Mouse (Mus musculus) cerebellum, postnatal 14 days (tissue): Measurements from ENCODE around the gene Styx.
"Not testable (repeated sequence)": the region's sequence is repeated elsewhere in the genome, so short reads cannot be mapped to it uniquely, and the experiment has no call there.

ENCODE experiments used
- DNase-seq, 2 experiments: peaks; one replicate each; pipeline ENCODE4 v3.0.0; 2021; ENCODE audit warnings: mixed read lengths in 2 of 2

Styx gene

DNA sequence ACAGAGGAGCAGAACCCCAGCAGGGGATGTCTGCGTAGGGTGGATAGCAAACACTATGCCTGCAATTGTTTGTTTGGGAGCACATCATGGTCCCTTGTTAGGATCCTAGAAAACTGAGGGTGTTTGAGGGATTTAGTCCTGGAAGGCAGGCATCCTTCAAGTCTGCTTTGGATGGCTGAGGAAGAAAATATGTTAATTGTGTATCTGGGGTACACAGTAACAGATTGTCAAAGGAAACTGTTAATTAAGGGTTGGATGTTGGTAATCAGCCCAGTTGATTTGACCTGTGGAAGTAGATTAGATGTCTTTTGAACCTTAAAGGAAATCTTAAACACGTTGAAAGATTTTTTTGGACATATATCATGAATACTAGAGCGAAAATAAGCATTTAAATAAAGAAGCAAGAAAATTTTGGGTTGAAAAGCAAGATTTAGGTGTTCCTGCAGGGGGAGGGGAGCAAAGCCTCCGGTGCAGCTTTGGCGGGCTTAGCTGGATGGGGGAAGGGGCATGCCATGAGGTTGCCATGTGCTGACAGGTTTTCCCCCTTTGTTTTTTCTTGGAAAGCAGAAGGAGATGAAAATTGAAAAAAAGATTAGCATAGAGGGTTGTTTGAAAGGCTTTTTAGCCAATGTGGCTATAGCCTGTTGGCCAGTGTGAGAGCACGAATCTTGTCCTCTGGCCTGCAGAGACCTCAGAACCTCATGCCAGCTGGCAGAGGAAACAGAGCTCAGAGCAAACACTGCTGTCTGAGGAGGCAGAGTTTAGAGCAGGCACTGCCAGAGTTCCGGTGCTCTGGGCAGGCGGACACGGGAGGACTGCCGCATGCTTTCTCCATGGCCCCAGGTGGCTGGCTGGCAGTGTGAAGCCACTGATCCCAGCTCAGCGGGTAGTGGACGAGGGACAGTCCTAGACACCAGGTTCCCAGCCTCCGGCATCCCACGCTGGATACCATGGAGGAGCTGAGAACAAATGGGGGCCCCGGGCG, 13.6 kb downstream of the Styx start:
- peak; percentile 83 to 84 for DNase-seq

DNA sequence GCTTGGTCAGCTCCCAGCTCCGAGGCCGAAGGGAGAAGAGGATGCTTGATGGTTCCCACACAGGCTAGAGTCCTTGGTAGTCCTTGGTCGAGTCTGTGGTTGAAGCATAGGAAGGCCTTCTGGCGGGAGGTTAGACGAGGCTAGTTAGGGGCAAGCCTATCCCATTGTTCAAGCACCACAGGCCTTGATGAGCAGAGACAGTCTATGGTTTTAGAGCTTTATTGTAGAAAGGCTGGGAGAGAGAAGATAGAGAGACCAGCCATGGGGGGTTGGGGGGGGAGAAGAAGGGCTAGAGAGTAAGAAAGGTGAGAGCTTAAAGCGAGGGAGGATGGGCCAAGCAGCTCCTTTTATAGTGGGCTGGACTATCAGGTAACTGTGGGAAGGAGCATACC, 14.3 kb downstream of the Styx start:
- DNase-seq = no peak

DNA sequence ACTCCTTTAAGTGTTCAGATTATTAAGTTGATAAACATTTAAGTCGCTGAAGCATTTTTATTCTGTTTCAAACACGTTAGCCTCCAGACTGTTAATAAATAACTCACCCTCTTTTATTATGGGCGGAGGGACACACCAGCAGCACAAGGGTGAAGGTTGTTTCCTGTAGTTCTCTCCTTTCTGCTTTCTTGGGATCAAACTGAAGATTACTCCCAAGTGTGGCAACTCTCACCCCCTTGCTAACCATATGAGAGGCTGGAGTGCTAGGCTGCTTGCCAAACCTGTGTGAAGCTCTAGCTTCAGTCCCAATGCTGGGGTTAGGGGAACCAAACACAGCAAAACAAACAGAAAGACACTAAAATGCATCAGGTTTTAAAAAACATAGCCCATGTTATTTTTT, 27.9 kb downstream of the Styx start:
- no peak for DNase-seq

DNA sequence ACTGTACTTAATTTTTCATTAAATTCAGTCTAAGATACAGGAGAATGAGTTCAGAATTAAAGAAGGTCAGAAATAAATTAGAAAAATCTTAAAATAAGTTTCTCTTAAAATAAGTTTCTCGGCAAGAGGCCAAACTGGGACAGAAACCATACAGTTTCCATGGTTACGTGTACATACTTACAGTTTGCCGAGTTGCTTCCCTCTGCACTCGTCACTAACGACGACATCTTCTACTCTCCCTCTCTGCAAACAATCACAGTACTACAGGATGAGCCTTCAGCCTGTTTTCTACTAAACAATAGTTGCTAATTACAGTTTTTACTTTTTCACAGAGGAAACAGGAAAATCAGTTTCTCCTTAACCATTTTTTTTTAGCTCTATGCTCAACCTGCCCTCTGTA, 29.9 kb downstream of the Styx start:
- DNase-seq = no peak

DNA sequence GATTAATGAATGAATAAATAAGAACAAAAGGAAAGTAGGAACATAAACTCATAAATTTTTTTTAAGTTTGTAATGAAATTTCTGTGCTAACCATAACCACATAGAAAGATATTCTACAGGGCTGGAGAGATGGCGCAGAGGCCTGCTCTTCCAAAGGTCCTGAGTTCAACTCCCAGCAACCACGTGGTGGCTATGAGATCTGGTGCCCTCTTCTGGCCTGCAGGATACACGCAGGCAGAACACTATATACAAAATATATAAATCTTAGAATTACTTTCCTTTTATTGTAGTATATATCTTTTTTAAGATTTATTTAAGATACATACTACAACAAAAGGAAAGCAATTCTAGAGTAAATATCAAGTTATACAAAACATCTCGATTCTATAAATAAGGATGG, 32.0 kb downstream of the Styx start:
- no peak for DNase-seq

DNA sequence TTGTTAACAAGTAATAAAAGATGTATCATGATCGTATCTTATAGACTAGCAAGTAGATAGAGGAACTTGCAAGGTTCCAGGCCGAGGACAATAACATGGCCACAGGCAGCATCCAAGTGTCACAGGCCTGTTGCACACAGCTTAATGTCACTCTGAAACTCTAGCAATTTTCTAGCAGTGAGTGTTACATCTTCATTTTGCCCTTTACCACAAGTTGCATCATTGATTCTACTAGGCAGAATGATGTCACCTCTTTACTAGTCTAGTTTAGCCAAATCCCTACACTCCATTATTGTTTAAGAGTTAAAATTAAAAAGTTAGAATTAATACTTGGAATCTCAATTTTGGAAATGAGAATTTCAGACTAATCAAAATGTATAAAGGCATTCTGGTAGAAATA, 34.7 kb downstream of the Styx start:
- no peak for DNase-seq

DNA sequence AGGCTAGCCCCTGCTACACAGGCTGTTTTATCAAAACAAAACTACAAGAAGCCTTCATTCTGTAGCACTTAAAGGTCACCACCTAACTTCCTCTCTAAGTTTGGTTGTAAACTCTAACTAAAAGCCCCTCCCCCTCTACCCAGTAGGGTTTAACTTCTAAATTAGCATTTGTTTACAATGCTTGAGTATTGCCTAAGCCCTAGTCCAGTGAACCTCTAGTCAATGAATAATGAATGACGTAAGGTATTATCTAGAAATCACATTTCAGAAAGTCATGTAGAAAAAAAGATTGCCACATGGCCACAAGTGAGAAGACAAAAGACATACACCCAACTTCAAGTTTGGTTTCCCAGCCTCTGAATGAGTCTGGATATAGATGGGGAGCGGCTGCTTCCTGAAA, 36.6 kb downstream of the Styx start:
- DNase-seq = no peak

DNA sequence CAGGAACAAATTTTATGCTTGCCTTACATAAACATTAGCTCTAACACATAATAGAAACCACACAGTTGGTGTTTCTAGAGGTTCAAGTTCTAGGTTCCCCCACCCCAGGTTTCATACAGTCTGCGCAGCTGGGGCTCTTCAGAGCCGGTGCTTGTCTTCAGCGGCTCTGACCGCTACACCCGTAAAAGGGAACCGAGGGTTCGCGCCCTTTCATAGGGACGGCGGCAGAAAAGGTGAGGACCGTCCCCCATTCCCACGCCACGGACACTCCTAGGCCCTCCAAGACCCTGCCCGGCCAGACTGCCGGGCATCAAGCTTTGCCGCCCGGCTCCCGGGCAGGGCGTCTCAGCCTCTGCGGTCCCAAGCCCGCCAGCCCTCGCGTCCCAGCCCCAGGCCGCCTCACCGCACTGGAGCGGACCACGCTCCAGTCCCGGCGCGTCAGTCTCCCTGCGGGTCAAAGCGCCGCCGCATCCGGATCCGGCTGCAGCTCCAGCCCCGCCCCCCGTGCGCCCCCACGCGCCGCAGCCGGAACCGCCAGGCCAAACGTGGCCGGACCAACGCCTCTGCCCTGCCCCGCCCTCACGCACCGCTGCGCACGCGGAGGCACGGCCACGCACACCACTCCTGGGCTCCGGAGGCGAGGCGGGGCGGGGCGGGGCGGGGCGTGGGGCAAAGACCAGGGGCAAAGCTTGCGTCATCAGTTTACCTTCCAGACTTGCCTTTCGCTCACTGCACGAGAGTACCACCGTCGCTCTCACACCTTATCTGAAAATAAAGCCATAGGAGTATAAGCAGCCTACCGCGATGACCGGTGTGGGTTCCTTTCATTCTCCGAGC, 37.7 kb downstream of the Styx start:
- peak; percentile 97 for DNase-seq

DNA sequence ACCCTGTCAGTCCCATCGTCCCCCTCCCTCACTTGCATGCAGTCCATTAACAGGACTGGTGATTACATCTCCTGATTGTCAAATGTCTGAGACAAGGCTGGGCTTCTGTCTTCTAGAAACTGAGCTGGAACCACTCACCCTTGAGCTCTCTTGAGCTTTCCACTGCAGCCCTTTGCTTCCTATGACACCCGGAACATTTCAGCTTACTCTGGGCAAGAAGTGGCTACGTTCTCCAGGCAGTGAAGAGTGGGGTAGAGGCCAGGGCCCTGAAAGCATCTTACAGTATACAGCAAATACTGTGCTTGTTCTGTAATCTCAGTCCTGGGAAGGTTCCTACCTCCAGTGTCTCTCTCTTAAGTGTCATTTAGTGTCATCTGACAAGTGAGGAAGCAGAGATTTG, 38.3 kb downstream of the Styx start:
- DNase-seq = no peak

DNA sequence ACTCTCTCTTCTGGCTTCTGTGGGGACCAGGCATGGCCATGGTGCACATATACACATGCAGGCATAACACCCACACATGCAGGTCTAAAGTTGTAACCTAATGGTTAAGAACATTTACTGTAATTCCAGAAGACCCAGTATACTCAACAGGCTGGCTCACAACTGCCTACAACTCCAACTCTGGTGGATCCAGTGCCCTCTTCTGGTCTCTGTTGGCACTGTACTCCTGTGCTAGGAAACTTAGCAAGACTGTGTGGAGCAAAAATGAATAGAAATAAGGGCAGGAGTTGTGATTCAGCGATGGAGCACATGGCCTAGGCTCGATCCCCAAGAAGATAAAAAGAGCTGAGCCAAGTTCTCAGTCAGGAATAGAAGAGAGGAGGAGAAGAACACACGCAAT, 48.9 kb downstream of the Styx start:
- DNase-seq = no peak

DNA sequence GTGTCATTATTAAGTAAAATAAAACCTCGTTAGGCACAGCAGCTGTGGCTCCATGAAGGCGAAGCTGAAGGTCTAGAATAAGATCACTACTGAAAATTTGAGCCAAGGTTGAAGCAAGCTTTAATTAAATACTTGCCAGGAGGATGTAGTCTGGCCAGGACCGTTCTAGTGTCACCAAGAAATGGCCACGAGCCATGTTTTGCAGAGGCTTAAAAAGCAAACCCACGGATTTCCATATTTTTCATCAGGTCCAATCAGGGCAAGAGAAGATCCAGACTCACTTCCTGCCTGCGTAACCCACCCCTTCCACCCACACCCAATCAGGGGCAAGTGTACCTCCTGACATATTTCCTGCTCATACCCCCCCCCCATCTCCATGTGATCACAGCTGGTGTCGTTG, 52.8 kb downstream of the Styx start:
- no peak for DNase-seq

DNA sequence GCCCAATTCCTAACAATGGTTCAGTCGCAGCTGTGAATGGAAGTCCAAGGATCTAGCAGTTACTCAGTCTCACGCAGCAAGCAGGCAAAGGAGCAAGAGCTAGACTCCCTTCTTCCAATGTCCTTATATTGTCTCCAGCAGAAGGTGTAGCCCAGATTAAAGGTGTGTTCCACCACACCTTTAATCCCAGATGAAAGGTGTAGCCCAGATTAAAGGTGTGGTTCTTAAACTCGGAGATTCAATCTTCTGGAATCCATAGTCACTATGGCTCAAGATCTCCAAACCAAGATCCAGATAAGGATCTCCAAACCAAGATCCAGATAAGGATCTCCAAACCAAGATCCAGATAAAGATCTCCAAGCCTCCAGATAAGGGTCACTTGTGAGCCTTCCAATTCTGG, 53.9 kb downstream of the Styx start, which contains the start of gene Gnpnat1:
Gnpnat1 (minus strand) TSS at position 101 of the 400 bp plus-strand sequence.
- not testable (repeated sequence) for DNase-seq

DNA sequence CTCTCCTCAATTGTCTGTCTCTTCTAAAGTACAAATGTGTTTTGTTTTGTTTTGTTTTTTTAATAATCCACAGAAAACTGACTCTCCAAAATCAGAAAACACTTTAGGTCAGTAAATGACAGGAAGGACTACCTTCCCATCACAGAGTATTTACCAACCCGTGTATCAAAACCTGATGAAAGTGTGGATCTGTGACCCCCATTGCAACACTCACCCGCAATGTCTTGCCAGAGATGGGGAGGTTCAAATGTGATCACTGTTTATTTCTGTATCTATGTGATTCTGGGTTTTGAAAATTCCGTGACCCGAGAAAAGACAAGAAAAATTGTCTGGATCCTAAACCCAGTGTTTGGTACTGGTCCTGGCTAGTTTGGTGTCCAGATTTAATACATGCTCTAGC, 65.4 kb downstream of the Styx start:
- no peak for DNase-seq

DNA sequence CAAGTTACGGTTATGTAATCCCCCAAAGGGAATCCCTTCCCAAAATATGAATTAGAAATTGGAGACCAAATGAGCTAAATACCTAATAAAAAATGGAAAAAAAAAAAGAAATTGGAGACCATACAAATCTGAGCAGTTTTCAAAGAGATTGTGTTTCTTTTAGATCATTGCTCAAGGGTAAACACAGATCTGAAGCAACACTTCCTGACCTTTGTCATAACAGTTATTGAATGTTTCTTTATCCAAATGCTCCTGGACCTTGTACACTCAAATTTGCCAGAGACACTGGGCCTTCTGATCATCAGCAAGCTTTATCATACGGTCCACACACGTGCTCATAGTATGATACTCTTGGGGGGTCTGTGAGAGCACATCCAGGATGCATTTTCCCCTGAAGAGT, 67.7 kb downstream of the Styx start:
- no peak for DNase-seq

DNA sequence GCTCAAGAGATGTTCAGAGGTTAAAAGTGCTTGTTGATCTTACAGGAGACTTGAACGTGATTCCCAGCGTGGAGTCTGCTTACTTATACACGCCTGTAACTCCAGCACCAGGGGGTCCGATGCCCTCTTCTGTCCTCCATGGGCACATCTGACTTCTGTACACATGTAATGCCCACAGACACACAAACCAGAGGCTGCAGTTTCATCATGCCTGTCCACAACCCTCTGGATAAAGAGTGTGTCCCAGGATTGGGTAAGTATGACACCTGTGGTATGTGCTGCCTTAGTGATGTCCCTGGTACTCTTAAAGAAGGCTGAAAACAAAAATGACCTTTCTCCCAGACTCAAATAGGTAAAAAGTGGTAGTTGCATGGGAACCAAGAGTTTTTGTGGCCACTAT, 68.4 kb downstream of the Styx start:
- DNase-seq = no peak

DNA sequence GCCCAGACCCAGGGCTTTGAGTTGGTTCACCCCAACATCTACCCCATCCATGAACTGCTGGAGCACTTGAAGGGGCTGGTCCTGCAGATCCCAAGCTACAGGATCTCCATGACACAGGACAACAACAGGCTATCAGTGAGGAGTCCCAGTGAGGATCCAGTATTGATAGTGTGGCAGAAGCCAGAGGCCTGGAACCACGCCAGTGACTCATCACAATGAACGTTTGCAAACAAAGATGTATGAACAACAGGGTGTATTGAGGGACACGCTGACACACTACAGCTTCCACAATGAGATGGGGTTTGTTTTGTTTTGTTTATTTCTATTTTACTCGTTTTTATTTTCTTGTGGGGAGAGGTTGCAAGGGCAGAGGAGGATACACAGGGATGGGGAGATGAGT, 71.5 kb downstream of the Styx start:
- DNase-seq = peak; percentile 6 to 29

DNA sequence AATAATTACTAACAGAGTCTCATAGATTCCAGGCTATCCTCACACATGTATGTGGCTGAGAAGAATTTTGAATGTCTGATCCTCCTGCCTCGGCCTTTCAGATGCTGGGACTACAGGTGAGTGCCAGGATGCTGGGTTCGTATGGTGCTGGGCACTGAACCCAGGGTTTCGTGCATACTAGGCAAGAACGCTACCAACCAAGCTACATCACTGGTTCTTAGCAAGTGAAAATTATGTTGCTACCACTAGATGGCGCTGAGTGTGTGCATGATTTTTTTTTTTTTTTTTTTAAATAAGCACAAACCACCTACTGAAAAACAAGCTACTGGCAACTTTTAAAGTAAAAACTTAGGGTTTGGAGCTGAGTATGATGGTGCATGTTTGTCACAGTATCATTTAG, 72.3 kb downstream of the Styx start:
- DNase-seq = peak; percentile 65 to 67

DNA sequence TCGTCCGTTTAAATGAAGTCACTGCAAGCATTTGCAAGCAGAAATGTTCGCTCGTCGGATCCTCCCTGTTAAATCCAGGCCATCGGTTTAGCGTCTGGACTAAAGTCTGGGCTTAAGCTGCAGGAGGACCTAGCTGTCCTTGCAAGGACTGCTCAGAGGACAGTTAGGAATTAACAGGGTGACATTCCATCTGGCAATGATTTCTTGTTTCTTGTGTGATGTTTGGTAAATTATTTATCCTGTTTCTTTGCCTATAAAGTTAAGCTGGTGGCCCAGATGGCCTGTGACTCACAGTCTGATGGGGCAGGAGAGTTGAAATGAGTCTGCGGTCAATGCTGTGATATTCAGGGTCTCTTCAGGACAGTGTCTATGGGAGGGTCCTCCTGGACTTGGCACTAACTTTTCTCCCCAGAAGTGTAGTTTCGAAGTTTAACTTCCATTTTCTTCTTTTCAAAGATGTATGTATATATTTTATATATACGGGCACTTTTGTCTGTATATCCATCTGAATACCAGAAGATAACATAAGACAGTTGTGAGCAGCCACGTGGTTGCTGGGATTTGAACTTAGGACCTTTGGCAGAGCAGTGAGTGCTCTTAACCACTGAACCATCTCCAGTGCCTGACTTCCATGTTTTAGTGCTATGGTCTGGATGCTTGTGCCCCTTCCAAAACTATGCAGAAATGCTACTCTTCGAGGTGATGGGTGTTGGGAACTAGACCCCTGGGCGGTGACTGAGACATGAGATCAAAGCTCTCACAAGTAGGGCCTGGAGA, 79.4 kb downstream of the Styx start:
- no peak for DNase-seq

DNA sequence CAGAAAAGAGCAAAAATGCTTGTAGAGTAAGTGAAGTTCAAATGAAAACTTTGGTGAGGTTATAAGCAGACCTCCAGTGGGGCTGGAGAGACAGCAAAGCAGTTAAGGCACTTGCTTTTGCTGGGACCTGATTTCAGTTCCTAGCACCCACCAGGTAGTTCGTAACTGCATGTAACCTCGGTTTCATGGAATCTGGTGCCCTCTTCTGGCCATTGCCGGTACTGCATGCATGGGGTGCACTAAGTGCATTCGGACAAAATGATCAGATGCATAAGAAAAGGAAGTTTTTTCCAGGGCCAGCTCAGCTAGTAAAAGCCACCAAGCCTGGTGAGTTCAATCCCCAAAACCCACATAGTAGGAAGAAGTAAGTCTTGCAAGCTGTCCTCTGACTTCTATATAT, 81.1 kb downstream of the Styx start:
- peak; percentile 6 to 41 for DNase-seq

DNA sequence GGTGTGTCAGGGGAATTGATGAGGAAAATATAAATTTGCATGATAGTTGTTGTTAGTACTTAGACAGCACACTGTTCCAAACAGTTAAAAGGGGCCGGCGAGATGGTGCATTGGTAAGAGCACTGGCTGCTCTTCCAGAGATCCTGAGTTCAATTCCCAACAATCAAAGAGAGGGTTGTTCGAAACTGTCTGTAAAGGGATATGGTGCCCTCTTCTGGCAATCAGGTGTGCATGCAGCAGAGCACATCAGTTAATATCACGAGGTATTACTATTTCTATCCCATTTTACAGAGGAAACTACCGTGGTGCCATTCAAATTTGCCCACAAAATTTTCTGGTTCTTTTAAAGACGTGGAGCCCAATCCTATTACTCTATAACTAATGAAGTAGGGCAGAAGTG, 83.3 kb downstream of the Styx start:
- no peak for DNase-seq

DNA sequence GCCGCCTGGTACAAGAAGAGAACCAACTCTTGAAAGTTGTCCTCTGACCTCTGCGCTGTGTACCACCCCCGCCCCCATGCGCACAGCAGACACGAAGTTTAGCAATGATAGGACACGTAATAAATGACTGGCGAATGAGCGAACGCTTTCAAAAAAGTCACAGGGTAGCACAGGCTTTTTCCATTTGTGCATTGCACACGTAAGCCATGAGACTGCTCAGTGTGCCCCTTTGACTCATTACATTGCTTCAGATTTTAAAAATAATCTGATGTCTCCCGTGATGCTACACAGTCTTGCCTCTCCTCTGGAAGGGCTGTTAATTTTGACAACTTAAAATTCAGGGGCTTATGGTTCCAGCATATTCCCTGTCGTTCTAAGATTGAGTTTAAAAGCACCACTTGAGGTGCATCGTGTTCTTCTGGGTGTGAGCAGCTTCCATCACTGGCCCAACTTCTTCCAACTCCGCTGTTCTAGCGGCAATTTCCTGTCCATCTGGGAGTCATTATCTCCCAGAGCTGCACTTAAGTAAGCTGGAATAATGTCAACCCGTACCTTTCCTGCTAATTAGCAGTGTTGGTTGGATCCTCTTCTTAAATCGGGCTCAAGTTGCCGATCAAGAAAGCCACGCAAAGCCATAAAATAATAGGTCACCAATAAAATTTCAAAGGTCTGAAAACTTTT, 87.5 kb downstream of the Styx start:
- DNase-seq = no peak

DNA sequence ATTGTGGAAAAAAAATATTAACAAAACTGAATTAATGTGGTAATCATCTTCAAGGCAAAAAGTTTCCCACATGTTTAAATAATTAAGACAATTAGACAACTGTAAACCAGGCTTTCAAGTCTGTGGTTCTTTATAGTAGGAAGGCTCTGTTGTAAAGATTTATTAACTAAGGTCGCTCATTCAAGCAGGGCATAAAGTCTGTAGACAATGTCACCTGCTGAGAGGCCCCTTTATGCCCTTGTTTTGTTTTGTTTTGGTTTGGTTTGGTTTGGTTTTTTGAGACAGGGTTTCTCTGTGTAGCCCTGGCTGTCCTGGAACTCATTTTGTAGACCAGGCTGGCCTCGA, 88.0 kb downstream of the Styx start:
- no peak for DNase-seq

DNA sequence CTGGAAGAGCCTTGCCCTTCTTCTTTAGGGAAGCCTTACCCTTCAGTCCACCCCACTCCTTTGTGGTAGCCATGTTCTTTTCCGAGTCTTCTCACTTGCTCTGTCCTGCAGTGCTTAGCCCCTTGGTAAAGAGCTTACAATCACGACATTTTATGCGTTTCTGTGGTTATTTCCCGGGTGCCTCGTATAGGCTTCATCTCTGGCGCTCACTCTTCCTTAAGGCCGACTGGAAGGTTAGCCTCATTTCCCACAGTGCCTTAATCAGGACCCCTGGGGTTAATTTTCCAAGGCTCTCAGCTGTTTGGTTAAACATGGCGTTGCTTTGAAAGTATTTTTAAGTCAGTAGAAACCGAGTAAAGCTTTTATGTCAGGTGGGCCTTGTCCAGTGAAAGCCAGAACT, 88.5 kb downstream of the Styx start:
- DNase-seq = no peak
